Mouse (Mus musculus): ENCODE measurements around the gene Sfxn3.

DNA sequence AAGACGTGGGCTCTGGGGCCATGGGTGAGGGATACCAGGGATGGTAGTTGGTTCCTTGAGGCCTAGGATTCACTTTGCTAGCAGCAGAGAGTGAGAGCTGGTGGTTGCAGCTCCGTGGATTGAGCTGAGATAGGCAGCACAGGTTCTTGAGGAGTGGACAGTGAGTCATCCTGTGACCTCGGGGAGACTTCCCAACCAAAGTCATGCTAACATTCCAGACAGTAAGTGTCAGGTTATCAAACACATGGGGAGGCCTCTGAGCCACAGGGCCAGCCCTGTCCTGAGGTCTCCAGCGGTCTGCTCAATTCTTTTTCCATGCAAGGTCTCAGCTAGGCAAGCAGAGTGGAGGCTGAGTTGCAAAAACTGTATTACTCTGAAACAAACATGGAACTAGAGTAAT, 36.7 kb upstream of the Sfxn3 start:
- TF ChIP-seq CTCF (IDR thresholded peaks at IDR 0.05; ENCODE audit: low read depth, low read length) (no peak), GATA1 (IDR thresholded peaks at IDR 0.05; ENCODE audit: borderline replicate concordance, low read length) (no peak), TAL1 (conservative IDR thresholded peaks at IDR 0.05; ENCODE audit: low read depth, low read length) (no peak)

All from G1E (cell line).